Mouse (Mus musculus): ENCODE results near the gene Snurf.

DNA sequence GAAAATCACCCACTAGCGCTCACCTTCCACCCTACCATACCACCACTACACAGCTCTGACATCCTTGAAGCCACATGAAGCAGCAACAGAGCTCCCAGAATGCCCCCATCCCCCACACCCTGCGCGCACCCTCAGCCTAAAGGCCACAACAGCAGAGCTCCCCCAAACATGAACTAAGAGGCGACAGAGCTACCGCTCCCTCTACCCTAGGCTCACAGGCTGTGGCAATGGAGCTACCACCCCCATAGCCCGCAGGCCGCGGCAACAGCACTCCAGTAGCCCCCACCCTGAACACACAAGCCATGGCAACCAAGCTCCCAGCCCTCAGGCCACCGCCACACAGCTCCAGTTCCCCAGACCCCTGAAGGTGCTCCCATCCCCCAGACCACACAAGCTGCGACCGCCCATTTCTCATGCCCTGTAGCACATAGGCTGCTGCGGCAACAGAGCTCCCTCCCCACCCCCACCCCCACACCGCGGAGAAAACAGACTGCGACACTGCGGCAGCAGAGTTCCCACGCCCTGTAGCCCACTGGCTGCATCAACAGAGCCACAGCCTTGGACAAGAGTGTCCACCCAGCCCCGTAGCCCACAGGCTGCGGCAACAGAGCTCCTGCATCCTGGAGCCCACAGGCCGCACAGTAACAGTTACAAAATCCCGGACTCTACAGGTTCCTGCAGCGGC lies 786 bp downstream of the Snurf start:
- TF ChIP-seq CTCF (IDR thresholded peaks at IDR 0.05; ENCODE audit: borderline replicate concordance, insufficient read depth, low read depth, low read length) (no peak), POLR2A (IDR thresholded peaks at IDR 0.05; ENCODE audit: borderline replicate concordance, insufficient read depth, low read length) (no peak)

Measured in cerebellum, adult 2 months (tissue).